Mouse (Mus musculus): Measurements from ENCODE around the gene Csnk1g2. TPM values are rescaled to one million over a fixed set of nuclear protein-coding genes. Genes with fewer than 3 reads are reported as not detected.

The Csnk1g2 gene
- polyA plus RNA-seq, 1 experiment from 2014 or later: 117 TPM

DNA sequence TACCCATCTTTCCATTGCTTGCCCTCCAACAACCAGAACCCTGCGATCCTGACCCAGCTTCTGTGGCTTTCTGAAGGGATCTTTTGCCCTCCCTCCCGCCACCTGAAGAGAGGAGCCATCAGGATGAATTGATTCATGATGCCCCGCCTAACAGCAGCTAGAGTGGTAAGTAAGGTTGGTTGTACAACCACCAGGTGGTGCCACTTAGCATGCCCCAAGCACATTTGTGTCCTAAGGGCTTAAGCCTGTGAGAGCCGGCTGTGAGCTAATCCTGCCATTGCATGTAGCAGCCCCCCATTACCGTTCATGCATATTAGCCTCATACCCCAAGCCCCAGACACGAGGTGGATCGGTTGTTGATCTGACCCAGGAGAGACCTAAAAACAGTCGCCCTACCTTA, 43.7 kb upstream of the Csnk1g2 start:
- Histone ChIP-seq H3K9me3 (ENCODE audit: control insufficient read depth, low read length) (no peaks in the 10 kb centered on the region), H3K9ac (ENCODE audit: low read length) (no peak overlapping the region), H3K27me3 (ENCODE audit: control insufficient read depth, insufficient read depth, low read length) (no peaks in the 10 kb centered on the region), H3K4me1 (ENCODE audit: control insufficient read depth, insufficient read depth, low read length) (peaks cover 8% of the 10 kb centered on the region), H3K27ac (ENCODE audit: low read depth, low read length) (no peak overlapping the region), H3K4me2 (ENCODE audit: low read depth) (peak overlapping the region; percentile 98), H3K36me3 (ENCODE audit: control insufficient read depth, insufficient read depth, low read length) (no peaks in the 10 kb centered on the region), H3K4me3 (ENCODE audit: low read depth, low read length) (peak overlapping the region; percentile 78; the same call in 1 of the 2 replicates)
- ATAC-seq (ENCODE audit: insufficient read depth, low FRiP score, low TSS enrichment): no peak
- WGBS: 8% methylated on average over 8 of the region's 8 CpGs
- DNase-seq (ENCODE audit: low spot score): no peak

DNA sequence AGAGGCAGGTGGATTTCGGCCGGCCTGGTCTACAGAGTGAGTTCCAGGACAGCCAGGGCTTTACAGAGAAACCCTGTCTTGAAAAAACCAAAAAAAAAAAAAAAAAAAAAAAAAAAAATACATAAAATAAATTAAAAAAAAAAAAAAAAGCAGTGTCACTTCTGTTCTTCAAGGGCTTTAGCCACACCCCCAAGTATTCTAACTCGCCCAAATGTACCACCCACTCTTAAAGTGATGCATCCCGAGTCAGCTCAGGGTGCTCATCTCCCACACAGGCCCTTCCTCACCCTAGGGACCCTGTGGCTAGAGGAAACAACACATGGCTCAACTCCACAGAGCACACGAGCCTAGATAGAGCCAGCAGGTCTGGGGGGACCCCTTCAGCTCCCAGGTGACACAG, 39.6 kb upstream of the Csnk1g2 start:
- ATAC-seq (ENCODE audit: insufficient read depth, low FRiP score, low TSS enrichment) (no peak), DNase-seq (ENCODE audit: low spot score) (no peak)
- WGBS: 89% methylated on average over 5 of the region's 5 CpGs
- H3K27ac ChIP-seq (ENCODE audit: low read depth, low read length): no peak overlapping the region
- H3K4me3 ChIP-seq (ENCODE audit: low read depth, low read length): no peak overlapping the region
- peaks cover 2% of the 10 kb centered on the region for H3K36me3 ChIP-seq (ENCODE audit: control insufficient read depth, insufficient read depth, low read length)
- no peaks in the 10 kb centered on the region for H3K27me3 ChIP-seq (ENCODE audit: control insufficient read depth, insufficient read depth, low read length)
- H3K4me2 ChIP-seq (ENCODE audit: low read depth): no peak overlapping the region
- H3K4me1 ChIP-seq (ENCODE audit: control insufficient read depth, insufficient read depth, low read length): peaks cover 2% of the 10 kb centered on the region; the same call in 1 of the 2 replicates
- no peak overlapping the region for H3K9ac ChIP-seq (ENCODE audit: low read length)
- no peaks in the 10 kb centered on the region for H3K9me3 ChIP-seq (ENCODE audit: control insufficient read depth, low read length)

DNA sequence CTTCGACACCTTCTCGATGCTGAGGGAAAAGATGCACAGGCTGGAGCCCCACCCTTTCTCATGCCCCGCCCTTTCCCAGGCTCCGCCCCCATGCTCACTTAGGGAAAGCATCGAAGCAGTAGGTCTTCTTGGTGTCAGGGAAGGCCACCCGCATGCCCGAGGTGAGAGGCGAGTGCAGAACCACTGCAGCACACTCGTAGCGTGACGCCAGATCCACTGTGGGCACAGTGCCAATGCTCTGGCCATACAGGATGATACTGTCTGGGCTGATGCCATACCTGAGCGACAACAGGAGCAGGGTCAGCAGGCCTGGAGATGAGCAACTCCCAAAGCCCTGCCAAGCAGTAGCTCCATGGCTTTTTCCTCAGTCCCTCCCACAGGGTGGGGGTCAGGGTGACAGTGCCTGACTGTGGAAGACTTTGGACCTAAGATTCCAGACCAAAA, 38.6 kb upstream of the Csnk1g2 start:
- H3K9ac ChIP-seq (ENCODE audit: low read length): no peak overlapping the region
- no peak overlapping the region for H3K4me3 ChIP-seq (ENCODE audit: low read depth, low read length)
- H3K4me1 ChIP-seq (ENCODE audit: control insufficient read depth, insufficient read depth, low read length): peaks cover 9% of the 10 kb centered on the region
- H3K9me3 ChIP-seq (ENCODE audit: control insufficient read depth, low read length): no peaks in the 10 kb centered on the region
- DNase-seq (ENCODE audit: low spot score) (no peak), ATAC-seq (ENCODE audit: insufficient read depth, low FRiP score, low TSS enrichment) (no peak)
- H3K27ac ChIP-seq (ENCODE audit: low read depth, low read length): no peak overlapping the region
- H3K4me2 ChIP-seq (ENCODE audit: low read depth): no peak overlapping the region
- H3K36me3 ChIP-seq (ENCODE audit: control insufficient read depth, insufficient read depth, low read length): peaks cover 2% of the 10 kb centered on the region
- H3K27me3 ChIP-seq (ENCODE audit: control insufficient read depth, insufficient read depth, low read length): no peaks in the 10 kb centered on the region
- 72% methylated on average over 12 of the region's 12 CpGs for WGBS

DNA sequence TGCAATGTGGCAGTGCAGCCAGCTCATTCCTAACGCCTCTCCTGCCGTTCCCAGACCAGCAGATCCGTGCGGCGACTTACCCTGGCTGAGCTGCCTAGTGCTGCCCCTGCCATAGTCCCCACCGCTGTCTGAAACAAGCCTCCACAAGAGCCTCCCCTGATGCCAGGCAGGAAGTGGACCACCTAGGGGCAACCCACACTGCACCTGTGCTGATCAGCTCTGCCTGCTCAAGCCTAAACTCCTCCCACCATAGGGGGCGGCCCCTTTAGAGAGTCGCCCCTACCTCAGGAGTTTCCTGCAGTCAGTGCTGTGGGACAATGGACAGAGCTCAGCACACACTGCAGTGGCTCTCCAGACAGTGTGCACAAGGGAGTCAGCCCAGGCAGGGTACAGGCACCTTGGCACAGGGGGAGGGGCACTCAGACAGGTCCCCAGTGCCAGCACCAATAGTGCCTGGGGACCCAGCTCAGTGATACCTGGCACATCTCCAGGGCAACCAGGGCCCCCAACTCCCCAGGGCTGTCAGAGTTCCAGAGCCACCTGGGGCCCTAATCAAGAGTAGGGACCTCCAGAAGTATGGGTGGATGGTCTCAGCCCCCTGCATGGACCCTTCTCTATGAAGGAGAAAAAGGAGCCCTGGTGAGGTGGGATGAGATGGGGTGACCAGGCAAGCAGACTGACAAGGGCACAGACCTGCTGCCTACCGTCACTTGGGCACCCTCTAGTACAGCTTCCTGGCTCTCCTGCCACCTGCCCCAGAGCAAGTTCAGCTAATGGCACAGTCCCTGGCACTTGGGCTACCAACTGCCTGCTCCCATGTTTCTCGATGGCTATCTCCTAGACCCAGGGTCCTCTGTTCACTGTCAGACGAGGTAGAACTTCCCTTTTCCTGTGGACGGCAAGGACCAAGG, 37.7 kb upstream of the Csnk1g2 start:
- Histone ChIP-seq H3K36me3 (ENCODE audit: control insufficient read depth, insufficient read depth, low read length) (peaks cover 2% of the 10 kb centered on the region), H3K4me3 (ENCODE audit: low read depth, low read length) (no peak overlapping the region), H3K4me1 (ENCODE audit: control insufficient read depth, insufficient read depth, low read length) (peaks cover 14% of the 10 kb centered on the region), H3K9me3 (ENCODE audit: control insufficient read depth, low read length) (no peaks in the 10 kb centered on the region), H3K9ac (ENCODE audit: low read length) (no peak overlapping the region), H3K27ac (ENCODE audit: low read depth, low read length) (no peak overlapping the region), H3K4me2 (ENCODE audit: low read depth) (no peak overlapping the region), H3K27me3 (ENCODE audit: control insufficient read depth, insufficient read depth, low read length) (no peaks in the 10 kb centered on the region)
- ATAC-seq (ENCODE audit: insufficient read depth, low FRiP score, low TSS enrichment) (no peak), DNase-seq (ENCODE audit: low spot score) (no peak)
- 82% methylated on average over 12 of the region's 12 CpGs for WGBS

DNA sequence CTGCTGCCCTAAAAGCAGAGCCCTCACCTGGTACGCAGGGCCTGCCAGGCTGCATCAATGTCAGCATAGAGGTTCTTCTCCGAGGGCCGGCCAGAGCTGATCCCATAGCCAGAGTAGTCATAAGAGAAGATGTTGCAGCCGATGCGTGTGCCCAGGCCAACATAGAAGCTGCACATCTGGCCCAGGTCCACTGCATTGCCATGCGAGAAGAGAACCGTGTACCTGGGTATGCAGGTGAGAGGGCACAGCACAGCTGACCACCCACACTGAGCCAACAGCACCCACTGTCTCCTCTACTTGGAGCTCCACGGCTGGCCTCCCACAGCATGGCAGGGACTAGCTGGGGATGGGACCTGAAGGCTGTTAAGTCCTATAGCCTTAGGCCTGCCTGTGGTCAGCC, 37.1 kb upstream of the Csnk1g2 start:
- Histone ChIP-seq H3K9me3 (ENCODE audit: control insufficient read depth, low read length) (no peaks in the 10 kb centered on the region), H3K9ac (ENCODE audit: low read length) (no peak overlapping the region), H3K4me1 (ENCODE audit: control insufficient read depth, insufficient read depth, low read length) (peaks cover 14% of the 10 kb centered on the region), H3K36me3 (ENCODE audit: control insufficient read depth, insufficient read depth, low read length) (peaks cover 2% of the 10 kb centered on the region), H3K27me3 (ENCODE audit: control insufficient read depth, insufficient read depth, low read length) (no peaks in the 10 kb centered on the region), H3K27ac (ENCODE audit: low read depth, low read length) (no peak overlapping the region), H3K4me3 (ENCODE audit: low read depth, low read length) (0 out of 2 replicates have a peak overlapping the region, but pooled peaks have one; percentile 6), H3K4me2 (ENCODE audit: low read depth) (no peak overlapping the region)
- ATAC-seq (ENCODE audit: insufficient read depth, low FRiP score, low TSS enrichment) (no peak), DNase-seq (ENCODE audit: low spot score) (no peak)
- 92% methylated on average over 8 of the region's 8 CpGs for WGBS

DNA sequence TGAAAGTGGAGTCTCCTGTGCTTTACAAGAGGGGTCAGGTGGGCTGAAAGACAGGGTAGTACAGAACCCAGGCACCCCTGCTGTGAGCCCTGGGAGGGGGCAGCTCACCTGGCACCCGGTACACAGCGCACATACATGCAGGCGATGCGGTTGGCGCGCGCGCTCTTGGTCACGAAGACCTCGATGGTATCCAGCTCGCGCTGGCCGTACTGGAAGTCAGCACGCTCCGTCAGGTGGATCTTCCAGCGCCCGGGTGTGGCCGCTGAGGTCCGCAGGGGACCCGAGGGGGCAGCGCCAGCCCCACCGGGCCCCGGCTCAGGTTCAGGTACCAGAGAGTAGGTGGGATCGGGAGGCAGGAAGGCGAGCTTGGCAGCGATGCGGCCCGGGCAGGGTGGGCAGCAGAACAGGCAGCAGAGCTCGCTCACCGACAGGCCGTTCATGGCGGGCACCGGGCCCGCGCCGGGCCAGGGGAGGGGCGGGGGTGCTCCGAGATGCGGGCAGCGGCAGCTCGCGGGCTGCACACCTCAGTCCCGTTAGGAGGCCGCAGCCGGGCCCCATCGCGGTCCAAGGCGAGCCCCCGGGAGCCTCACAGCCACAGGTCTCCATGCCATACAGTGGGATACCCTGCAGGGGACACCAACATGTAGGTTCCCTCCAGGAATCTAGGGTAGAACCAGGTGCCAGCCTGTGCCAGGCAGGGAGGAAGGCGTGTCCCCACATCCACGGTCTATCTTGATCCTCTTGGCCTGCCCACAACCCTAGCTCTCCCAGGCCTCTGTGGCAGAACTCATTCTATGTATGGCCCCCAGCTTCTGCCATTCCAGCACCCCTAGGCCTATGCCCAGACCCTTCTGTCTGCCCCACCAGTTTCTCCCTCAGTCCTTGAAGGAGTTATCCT, 36.0 kb upstream of the Csnk1g2 start:
- no peaks in the 10 kb centered on the region for H3K9me3 ChIP-seq (ENCODE audit: control insufficient read depth, low read length)
- H3K9ac ChIP-seq (ENCODE audit: low read length): no peak overlapping the region; the same call in 1 of the 2 replicates
- H3K4me1 ChIP-seq (ENCODE audit: control insufficient read depth, insufficient read depth, low read length): peaks cover 14% of the 10 kb centered on the region
- peak overlapping the region; percentile 42; the same call in 1 of the 2 replicates for H3K27ac ChIP-seq (ENCODE audit: low read depth, low read length)
- H3K27me3 ChIP-seq (ENCODE audit: control insufficient read depth, insufficient read depth, low read length): no peaks in the 10 kb centered on the region
- 99% methylated on average over 35 of the region's 51 CpGs for WGBS
- no peak overlapping the region for H3K4me2 ChIP-seq (ENCODE audit: low read depth)
- ATAC-seq (ENCODE audit: insufficient read depth, low FRiP score, low TSS enrichment) (no peak), DNase-seq (ENCODE audit: low spot score) (no peak)
- peaks cover 2% of the 10 kb centered on the region for H3K36me3 ChIP-seq (ENCODE audit: control insufficient read depth, insufficient read depth, low read length)
- no peak overlapping the region; the same call in 1 of the 2 replicates for H3K4me3 ChIP-seq (ENCODE audit: low read depth, low read length)

DNA sequence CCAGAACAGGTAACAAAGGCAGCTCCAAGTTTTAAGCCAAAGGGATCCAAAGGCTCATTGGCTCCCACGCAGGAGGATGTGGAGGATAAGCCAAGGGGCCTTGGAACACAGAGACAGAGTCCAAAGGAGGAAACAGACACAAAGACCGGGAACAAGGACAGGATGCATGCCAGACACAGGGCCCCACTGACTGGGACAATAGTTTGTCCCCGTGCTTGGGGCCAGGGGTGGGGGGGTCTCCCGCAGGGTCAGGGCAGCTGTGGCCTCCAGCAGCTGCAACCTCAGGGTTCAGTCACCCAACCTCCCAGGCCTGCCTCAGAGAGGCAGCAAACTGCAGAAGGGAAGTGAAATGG, 35.4 kb upstream of the Csnk1g2 start:
- Histone ChIP-seq H3K27me3 (ENCODE audit: control insufficient read depth, insufficient read depth, low read length) (no peaks in the 10 kb centered on the region), H3K4me1 (ENCODE audit: control insufficient read depth, insufficient read depth, low read length) (peaks cover 14% of the 10 kb centered on the region), H3K9ac (ENCODE audit: low read length) (no peak overlapping the region; the same call in 1 of the 2 replicates), H3K36me3 (ENCODE audit: control insufficient read depth, insufficient read depth, low read length) (peaks cover 2% of the 10 kb centered on the region), H3K9me3 (ENCODE audit: control insufficient read depth, low read length) (no peaks in the 10 kb centered on the region), H3K4me3 (ENCODE audit: low read depth, low read length) (no peak overlapping the region), H3K27ac (ENCODE audit: low read depth, low read length) (0 out of 2 replicates have a peak overlapping the region, but pooled peaks have one; percentile 42), H3K4me2 (ENCODE audit: low read depth) (no peak overlapping the region)
- no peak for ATAC-seq (ENCODE audit: insufficient read depth, low FRiP score, low TSS enrichment)
- 56% methylated on average over 3 of the region's 4 CpGs for WGBS
- peak; percentile 37 for DNase-seq (ENCODE audit: low spot score)

DNA sequence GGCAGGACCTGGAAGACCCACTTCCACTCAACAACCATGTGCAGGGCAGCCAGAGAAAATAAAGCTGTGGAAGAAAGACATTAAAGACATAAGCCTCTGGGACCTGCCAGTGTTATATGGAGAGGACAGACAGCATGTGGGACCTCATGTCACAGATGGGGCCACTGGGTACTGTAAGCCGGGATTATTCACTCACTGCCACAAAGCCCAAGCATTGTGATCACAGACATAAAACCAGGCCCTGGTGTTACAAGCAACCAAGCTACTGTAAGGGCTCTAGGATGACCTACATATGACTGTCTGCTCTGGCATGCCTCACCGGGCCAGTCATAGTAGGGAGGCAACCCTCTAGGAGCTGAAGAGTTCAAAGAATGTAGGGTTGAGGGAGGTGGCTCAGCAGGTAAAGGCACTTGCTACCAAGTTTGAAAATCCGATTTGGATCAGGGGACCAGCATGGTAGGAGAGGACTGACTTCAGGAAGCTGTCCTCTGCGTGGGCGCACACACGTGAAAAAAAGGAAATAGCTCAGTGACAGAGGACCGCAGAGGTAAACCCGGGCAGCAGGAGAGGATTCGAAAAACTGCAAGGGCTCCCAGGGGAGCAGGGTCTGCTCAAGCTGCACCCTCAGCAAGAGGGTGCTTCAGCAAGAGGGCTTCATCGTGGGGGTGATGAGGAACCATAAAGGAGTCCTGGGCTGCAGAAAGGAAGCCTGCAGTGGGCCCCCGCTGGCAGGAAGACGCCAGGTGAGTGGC, 33.3 kb upstream of the Csnk1g2 start:
- Histone ChIP-seq H3K27ac (ENCODE audit: low read depth, low read length) (no peak overlapping the region), H3K36me3 (ENCODE audit: control insufficient read depth, insufficient read depth, low read length) (peaks cover 2% of the 10 kb centered on the region), H3K4me2 (ENCODE audit: low read depth) (peak overlapping the region; percentile 82), H3K27me3 (ENCODE audit: control insufficient read depth, insufficient read depth, low read length) (no peaks in the 10 kb centered on the region), H3K9ac (ENCODE audit: low read length) (peak overlapping the region; percentile 87), H3K9me3 (ENCODE audit: control insufficient read depth, low read length) (no peaks in the 10 kb centered on the region), H3K4me3 (ENCODE audit: low read depth, low read length) (peak overlapping the region; percentile 83), H3K4me1 (ENCODE audit: control insufficient read depth, insufficient read depth, low read length) (peaks cover 14% of the 10 kb centered on the region)
- 19% methylated on average over 12 of the region's 12 CpGs for WGBS
- no peak for DNase-seq (ENCODE audit: low spot score)
- no peak for ATAC-seq (ENCODE audit: insufficient read depth, low FRiP score, low TSS enrichment)
